Mouse (Mus musculus) embryonic fibroblast, embryonic 13.5 days (primary cell): Measurements from ENCODE around the gene Stpg3. TPM values are rescaled to one million over a fixed set of nuclear protein-coding genes. Genes with fewer than 3 reads are reported as not detected.

Experiments
- H3K27ac ChIP-seq: 2 replicates; pipeline ENCODE4 v1.5.1; 2012; ENCODE audit warnings: low read length, control low read depth, inconsistent platforms; ENCODE audit not compliant: insufficient read depth
- H3K4me1 ChIP-seq: 2 replicates; pipeline ENCODE4 v1.6.1; 2011; ENCODE audit warnings: low read length; ENCODE audit not compliant: control insufficient read depth, insufficient read depth
- H3K4me3 ChIP-seq: 2 replicates; pipeline ENCODE4 v1.5.1; 2011; ENCODE audit warnings: mild to moderate bottlenecking, control low read depth, low read length; ENCODE audit not compliant: insufficient read depth
- CTCF ChIP-seq: IDR thresholded peaks from 2 replicates; pipeline ENCODE4 v1.5.1; 2011; ENCODE audit warnings: mild to moderate bottlenecking, control low read depth, low read length, moderate library complexity, borderline replicate concordance; ENCODE audit not compliant: insufficient read depth
- POLR2A ChIP-seq: IDR thresholded peaks from 2 replicates; pipeline ENCODE4 v1.6.1; 2011; ENCODE audit warnings: low read depth, mild to moderate bottlenecking, control low read depth, low read length, moderate library complexity
- polyA plus RNA-seq: library from polyadenylated mRNA; stranded (reverse); fragments of >200 nt; gene quantifications from 2 replicates; pipeline ENCODE4 v1.2.4, GENCODE M21; 2011; ENCODE audit warnings: low read depth; ENCODE audit not compliant: missing spikeins, insufficient read length

Stpg3 gene
- polyA plus RNA-seq, 1 experiment: not detected

DNA sequence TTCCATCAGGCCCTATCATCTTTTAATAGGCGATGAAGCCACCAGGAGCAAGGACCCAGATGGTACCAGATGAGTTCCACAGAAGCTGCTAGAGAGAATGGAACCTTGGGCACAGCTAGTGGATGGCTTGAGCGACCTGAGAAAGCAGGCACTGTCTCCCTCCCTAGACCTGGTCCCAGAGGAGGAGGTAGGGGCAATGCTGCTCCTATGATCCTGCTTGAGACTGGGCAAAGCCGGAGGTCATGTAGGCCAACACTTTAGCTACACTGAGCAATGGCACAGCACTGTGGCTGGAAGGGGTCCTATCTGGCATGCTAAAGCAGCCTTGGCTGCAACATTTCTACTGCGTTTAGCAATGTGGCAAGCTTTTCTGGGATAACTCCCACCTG, 38.8 kb downstream of the Stpg3 start:
- Histone ChIP-seq H3K4me3 (no peak overlapping the region), H3K27ac (no peak overlapping the region), H3K4me1 (peaks cover 14% of the 10 kb centered on the region)
- TF ChIP-seq POLR2A (no peak), CTCF (no peak)

DNA sequence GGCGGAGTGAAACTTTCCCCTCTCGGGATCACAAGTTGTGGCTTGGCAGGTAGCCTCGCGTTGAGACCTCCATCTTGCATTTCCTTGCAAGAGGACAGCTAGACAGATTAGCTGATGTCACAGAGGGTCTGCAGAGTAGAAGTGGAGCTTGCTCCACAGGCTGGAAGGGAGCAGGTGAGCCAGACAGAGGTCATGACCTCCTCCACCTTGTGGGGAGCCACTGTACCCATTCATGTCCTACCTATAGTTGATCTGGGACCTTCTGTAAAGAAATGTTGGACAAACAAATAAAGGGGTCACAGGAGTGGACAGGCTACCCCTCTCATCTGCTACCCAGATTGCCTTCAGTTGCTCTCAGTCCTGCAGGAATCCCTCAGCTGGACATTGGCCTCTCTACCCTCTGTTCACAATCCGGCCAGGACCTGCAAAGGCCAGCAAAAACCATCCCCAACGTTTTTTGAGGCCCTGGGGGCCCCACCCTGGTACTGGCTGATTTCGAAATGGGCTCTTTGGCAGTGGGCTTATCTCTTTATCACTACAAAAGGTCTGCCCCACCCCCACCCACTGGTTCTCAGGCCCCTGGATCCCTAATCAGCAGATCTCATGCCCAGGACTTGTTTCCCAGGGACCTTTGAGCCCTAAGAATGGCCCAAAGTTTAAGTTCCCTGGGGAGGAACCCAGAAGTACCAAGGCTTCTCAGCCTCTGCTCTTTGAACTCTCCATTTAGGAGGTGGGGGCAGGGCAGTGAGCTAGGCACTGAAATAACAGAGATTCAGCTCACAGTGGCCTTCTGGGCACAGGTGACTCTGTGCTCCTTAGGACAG, 39.4 kb downstream of the Stpg3 start:
- TF ChIP-seq POLR2A (no peak), CTCF (no peak)
- Histone ChIP-seq H3K27ac (no peak overlapping the region), H3K4me1 (peaks cover 14% of the 10 kb centered on the region), H3K4me3 (no peak overlapping the region)

DNA sequence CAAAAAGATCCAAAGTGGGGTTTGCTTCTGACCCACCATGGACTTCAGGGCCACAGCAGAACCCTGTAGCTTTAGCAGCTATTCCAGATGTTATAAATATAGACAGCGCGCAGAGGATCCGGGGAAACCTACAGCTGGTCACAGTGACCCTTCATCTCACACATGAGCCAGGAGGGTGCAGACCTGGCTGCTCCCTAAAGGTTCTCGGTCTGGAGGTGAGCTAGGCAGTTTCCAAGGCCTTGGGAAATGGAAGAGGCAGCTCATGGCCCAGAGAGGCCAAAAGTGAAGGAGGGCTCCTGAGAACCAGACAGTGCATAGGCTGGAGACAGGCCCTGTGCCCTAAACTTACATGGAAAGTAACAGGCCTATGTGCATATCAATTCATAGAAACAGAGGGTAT, 40.6 kb downstream of the Stpg3 start:
- H3K27ac ChIP-seq: no peak overlapping the region
- TF ChIP-seq POLR2A (no peak), CTCF (no peak)
- peaks cover 14% of the 10 kb centered on the region for H3K4me1 ChIP-seq

DNA sequence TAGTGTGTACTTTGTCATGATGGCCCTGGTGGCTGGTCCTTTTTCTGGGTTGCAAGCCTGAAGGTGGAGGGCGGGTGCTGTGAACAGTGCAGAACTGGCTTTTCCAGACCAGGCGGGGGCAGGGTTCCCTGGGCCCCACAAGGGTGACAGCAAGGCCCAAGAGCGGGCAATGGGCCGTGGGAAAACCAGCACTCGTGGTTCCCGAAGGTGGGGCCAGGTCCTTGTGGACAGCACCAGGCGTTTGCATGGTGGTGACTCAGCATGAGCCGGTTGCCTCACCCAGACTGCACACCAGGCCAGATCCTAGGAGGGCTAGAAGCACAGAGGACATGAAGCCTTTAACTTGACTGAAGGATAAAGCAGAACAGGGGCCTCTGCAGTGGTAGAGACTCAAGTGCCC, 41.8 kb downstream of the Stpg3 start:
- Histone ChIP-seq H3K27ac (no peak overlapping the region), H3K4me3 (no peak overlapping the region), H3K4me1 (peaks cover 14% of the 10 kb centered on the region)
- TF ChIP-seq CTCF (no peak), POLR2A (no peak)

More for the DNA sequence above, 40.6 kb downstream of the Stpg3 start:
- H3K4me3 ChIP-seq: no peak overlapping the region

DNA sequence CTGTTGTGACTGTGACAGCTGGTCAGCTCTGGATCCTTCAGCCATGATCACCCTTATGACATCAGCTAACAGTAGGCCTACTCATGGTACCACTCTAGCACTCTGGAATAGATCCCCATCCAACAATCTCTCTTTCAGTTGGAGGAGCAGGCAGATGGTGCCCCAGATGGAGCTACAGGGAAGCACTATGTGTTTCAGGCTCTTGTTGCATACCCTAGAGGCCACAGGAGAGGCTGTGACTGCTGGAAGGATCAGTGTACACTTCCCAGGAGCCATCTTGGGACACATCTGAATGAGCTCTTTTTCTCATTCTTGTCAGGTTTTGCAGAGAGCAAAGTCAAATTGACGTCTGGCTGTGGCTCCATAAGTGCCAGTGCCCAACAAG, 42.7 kb downstream of the Stpg3 start:
- H3K4me3 ChIP-seq: no peak overlapping the region
- no peak overlapping the region for H3K27ac ChIP-seq
- TF ChIP-seq CTCF (no peak), POLR2A (no peak)
- peaks cover 8% of the 10 kb centered on the region for H3K4me1 ChIP-seq

DNA sequence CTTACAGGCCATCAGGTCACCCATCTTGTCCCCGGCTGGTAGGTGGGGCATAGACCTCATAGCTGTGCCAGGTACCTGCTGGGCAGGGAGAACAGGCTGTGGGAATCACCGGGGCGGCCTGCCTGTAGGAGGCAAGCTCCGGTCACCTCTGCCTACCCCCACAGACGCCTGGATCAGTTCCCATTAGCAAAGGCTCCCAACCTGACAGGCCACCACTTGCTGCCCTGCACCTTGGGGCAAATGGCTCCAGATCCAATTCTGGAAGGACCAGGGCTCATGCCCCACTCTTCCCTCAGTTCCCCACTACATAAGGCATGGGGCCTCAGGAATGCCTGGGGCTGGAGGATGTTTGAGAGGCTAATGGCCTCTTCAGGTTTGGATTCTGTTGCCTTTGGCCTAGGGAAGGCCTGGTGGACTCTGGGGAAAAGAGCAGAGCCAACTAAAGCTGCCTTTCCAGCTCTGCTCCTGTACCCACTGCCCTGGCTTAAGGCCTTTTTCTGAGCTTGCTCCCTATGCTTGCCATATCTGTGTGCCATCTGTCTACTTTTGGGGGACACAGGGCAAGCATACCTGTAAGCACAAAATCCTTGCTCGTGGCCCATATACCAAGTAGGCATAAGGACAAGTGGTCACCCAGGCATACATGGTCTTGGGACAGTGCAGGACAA, 43.2 kb downstream of the Stpg3 start:
- TF ChIP-seq CTCF (no peak), POLR2A (no peak)
- H3K27ac ChIP-seq: no peak overlapping the region
- H3K4me1 ChIP-seq: peaks cover 3% of the 10 kb centered on the region; the same call in 1 of the 2 replicates
- H3K4me3 ChIP-seq: no peak overlapping the region

DNA sequence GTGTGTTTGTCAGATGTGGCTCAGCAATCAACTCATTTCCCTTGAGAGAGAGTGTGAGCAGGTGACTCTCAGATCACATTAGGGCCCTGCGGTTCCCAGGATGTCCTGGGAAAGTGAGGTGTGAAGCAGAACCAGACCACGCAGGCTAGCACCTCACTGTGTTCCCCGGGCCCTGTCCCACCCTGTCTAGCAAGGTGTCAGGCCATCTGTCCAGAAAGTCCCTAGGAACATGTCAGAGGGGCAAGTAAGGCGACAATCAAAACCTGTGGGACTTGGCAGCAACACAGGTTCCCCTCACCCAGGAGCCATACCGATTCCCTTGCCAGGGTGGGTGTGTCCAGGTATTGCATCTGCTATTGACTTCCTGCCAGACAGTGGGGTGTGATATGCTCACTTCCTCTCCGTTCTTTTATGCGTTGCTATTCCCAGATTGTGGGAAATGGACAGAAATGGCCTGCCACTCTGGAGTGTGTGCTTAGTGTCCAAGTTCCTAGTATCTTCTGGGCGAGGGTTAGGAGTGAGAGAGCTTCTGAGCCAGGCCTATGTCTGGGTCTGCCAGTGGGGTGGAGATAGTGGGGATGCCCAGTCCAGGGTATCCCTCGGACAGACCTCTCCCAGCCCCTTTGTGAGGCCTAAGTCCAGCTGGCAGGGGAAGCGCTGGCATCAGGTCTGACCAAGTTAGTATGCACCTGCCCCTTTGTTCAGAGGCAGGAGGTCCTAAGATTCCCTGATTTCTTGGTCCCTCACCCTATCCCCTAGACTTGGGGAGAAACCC, 43.9 kb downstream of the Stpg3 start:
- peaks cover 2% of the 10 kb centered on the region; the same call in 1 of the 2 replicates for H3K4me1 ChIP-seq
- TF ChIP-seq POLR2A (no peak), CTCF (no peak)
- H3K4me3 ChIP-seq: no peak overlapping the region
- no peak overlapping the region for H3K27ac ChIP-seq

DNA sequence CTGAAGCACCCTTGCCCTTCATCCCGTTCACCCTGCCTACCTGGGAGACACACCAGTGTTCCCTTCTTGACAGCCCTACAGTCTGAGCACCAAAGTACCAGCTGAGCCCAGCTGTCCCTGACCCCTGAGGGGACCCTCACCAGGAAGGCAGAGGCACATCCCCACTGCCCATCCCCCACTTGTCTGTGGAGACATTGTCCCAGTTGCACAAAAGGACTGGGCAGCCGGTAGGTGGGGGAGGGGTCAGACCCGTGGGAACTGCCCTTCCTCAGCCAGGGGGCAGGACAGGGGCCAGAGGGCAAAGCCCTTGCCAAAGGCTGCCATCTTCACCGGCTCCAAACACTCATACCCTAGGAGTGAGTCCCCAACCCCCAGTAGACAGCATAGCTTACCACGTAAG, 44.7 kb downstream of the Stpg3 start:
- H3K27ac ChIP-seq: no peak overlapping the region
- no peak overlapping the region for H3K4me3 ChIP-seq
- no peak for TF ChIP-seq POLR2A
- peaks cover 2% of the 10 kb centered on the region; the same call in 1 of the 2 replicates for H3K4me1 ChIP-seq

DNA sequence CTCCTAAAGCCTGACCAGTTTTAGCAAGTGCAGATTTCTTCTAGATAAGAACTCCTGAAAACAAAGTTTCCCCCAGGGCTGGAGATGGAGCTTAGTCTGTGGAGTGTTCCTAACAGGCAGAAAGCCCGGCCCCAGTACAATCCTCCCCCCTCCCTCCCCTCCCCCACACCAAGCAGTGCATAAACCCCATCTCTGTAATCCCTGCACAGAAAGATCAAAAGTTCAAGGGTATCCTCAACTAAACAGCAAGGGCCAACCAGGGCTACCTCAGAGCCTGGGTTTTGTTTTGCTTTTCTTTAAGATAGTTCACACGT, 45.8 kb downstream of the Stpg3 start:
- TF ChIP-seq CTCF (no peak), POLR2A (no peak)
- no peak overlapping the region for H3K27ac ChIP-seq
- H3K4me3 ChIP-seq: no peak overlapping the region
- peaks cover 2% of the 10 kb centered on the region; the same call in 1 of the 2 replicates for H3K4me1 ChIP-seq
